ENCODE assay signal across 16 mouse cellular contexts in genomic region chr15:12614011-12614410, GRCm38 (mm10).
DNase-seq lines count a peak whose midpoint lies in the region; ATAC-seq and TF ChIP-seq lines count a peak whose summit lies in the region.
"Had no signal": no experiment of that assay in that cellular context is flagged by ENCODE, and none has a peak within 500 bp of the region (broad histone marks: within the 10 kb centered on the region; RNA-seq: fewer than 3 reads in every experiment).

No protein-coding gene starts in this region.

- H3K9me3 ChIP-seq in forebrain, embryonic 15.5 days, result no peaks in the 10 kb centered on the region
- no peaks in the 10 kb centered on the region for H3K9me3 ChIP-seq in forebrain, embryonic 11.5 days (ENCODE audit: control insufficient read depth, low read length)
- H3K9me3 ChIP-seq in hindbrain, postnatal 0 days (ENCODE audit: low read length), result no peaks in the 10 kb centered on the region
- H3K9me3 ChIP-seq in hindbrain, embryonic 14.5 days (ENCODE audit: control insufficient read depth, low read length), result no peaks in the 10 kb centered on the region
- H3K9me3 ChIP-seq in lung, embryonic 14.5 days (ENCODE audit: low read depth, low read length), result no peaks in the 10 kb centered on the region
- H3K9me3 ChIP-seq: embryonic facial prominence, embryonic 12.5 days; heart, embryonic 10.5 days; liver, embryonic 15.5 days; neural tube, embryonic 13.5 days had no signal

- WGBS in forebrain, embryonic 15.5 days, result 29% methylated on average over 9 of the region's 9 CpGs
- 70% methylated on average over 9 of the region's 9 CpGs for WGBS in forebrain, embryonic 11.5 days
- 26% methylated on average over 9 of the region's 9 CpGs for WGBS in hindbrain, postnatal 0 days
- 65% methylated on average over 9 of the region's 9 CpGs for WGBS in hindbrain, embryonic 14.5 days
- 34% methylated on average over 9 of the region's 9 CpGs for WGBS in lung, embryonic 14.5 days

- ATAC-seq in forebrain, embryonic 15.5 days (replicated peaks), result peak; percentile 33; the same call in 1 of the 2 replicates
- ATAC-seq in forebrain, embryonic 11.5 days (replicated peaks; ENCODE audit: low FRiP score), result no peak
- no peak for ATAC-seq in hindbrain, postnatal 0 days
- ATAC-seq in hindbrain, embryonic 14.5 days (ENCODE audit: low FRiP score), result no peak
- no peak for ATAC-seq in lung, embryonic 14.5 days (ENCODE audit: insufficient read depth)

- H3K9ac ChIP-seq in forebrain, embryonic 15.5 days (replicated peaks), result no peak overlapping the region
- no peak overlapping the region for H3K9ac ChIP-seq in forebrain, embryonic 11.5 days (ENCODE audit: low read length)
- H3K9ac ChIP-seq in hindbrain, postnatal 0 days (replicated peaks; ENCODE audit: low read length), result no peak overlapping the region
- H3K9ac ChIP-seq in hindbrain, embryonic 14.5 days, result no peak overlapping the region
- H3K9ac ChIP-seq in lung, embryonic 14.5 days, result no peak overlapping the region
- H3K9ac ChIP-seq: embryonic facial prominence, embryonic 12.5 days; liver, embryonic 15.5 days; neural tube, embryonic 13.5 days had no signal

- TF ChIP-seq CTCF in hindbrain, postnatal 0 days (IDR thresholded peaks at IDR 0.05; ENCODE audit: low read depth), result no peak
- TF ChIP-seq CTCF in lung, embryonic 14.5 days (IDR thresholded peaks at IDR 0.05; ENCODE audit: low read depth), result no peak

- no peak overlapping the region for H3K4me3 ChIP-seq in forebrain, embryonic 15.5 days
- H3K4me3 ChIP-seq in forebrain, embryonic 11.5 days (ENCODE audit: low read depth, low read length), result no peak overlapping the region
- no peak overlapping the region for H3K4me3 ChIP-seq in hindbrain, postnatal 0 days (ENCODE audit: low read length)
- no peak overlapping the region for H3K4me3 ChIP-seq in hindbrain, embryonic 14.5 days (replicated peaks; ENCODE audit: low read length)
- H3K4me3 ChIP-seq in lung, embryonic 14.5 days (ENCODE audit: low read depth, low read length), result no peak overlapping the region
- H3K4me3 ChIP-seq: embryonic facial prominence, embryonic 12.5 days; heart, embryonic 10.5 days; liver, embryonic 15.5 days; neural tube, embryonic 13.5 days had no signal

- DNase-seq in forebrain, embryonic 11.5 days (ENCODE audit: low spot score), result no peak
- DNase-seq in hindbrain, postnatal 0 days (ENCODE audit: low spot score), result peak; percentile 38
- DNase-seq in hindbrain, embryonic 14.5 days (ENCODE audit: low spot score), result no peak
- peak; percentile 54 for DNase-seq in lung, embryonic 14.5 days
- no peak for DNase-seq in lung, postnatal 36 days
- peak; percentile 14 to 31 for DNase-seq in layer of hippocampus, postnatal 10 days (ENCODE audit: low spot score in 2 of 2)
- DNase-seq in T-cell, adult 2 months (ENCODE audit: low spot score), result no peak
- DNase-seq: adrenal gland, adult 2 months; cerebellum, postnatal 36 days; kidney, postnatal 14 days; thymus, adult 18-20 months had no signal

- no peaks in the 10 kb centered on the region for H3K27me3 ChIP-seq in forebrain, embryonic 15.5 days
- no peaks in the 10 kb centered on the region for H3K27me3 ChIP-seq in forebrain, embryonic 11.5 days (ENCODE audit: control insufficient read depth, insufficient read depth, low read length)
- no peaks in the 10 kb centered on the region for H3K27me3 ChIP-seq in hindbrain, postnatal 0 days (ENCODE audit: insufficient read depth, low read length)
- H3K27me3 ChIP-seq in hindbrain, embryonic 14.5 days (ENCODE audit: control insufficient read depth, insufficient read depth, low read length), result no peaks in the 10 kb centered on the region
- H3K27me3 ChIP-seq in lung, embryonic 14.5 days (ENCODE audit: insufficient read depth, low read length), result no peaks in the 10 kb centered on the region
- H3K27me3 ChIP-seq: embryonic facial prominence, embryonic 12.5 days; liver, embryonic 15.5 days; neural tube, embryonic 13.5 days had no signal

- no peak overlapping the region; the same call in 1 of the 2 replicates for H3K27ac ChIP-seq in forebrain, embryonic 15.5 days (replicated peaks)
- no peak overlapping the region for H3K27ac ChIP-seq in forebrain, embryonic 11.5 days (ENCODE audit: low read depth, low read length)
- H3K27ac ChIP-seq in hindbrain, postnatal 0 days, result no peak overlapping the region
- no peak overlapping the region for H3K27ac ChIP-seq in hindbrain, embryonic 14.5 days
- H3K27ac ChIP-seq in lung, embryonic 14.5 days (ENCODE audit: low read depth), result no peak overlapping the region
- H3K27ac ChIP-seq: embryonic facial prominence, embryonic 12.5 days; heart, embryonic 10.5 days; liver, embryonic 15.5 days; neural tube, embryonic 13.5 days had no signal

- peaks cover 12% of the 10 kb centered on the region for H3K4me1 ChIP-seq in forebrain, embryonic 15.5 days
- H3K4me1 ChIP-seq in forebrain, embryonic 11.5 days (replicated peaks; ENCODE audit: control insufficient read depth, insufficient read depth, low read length), result no peaks in the 10 kb centered on the region
- H3K4me1 ChIP-seq in hindbrain, postnatal 0 days (ENCODE audit: insufficient read depth, low read length), result no peaks in the 10 kb centered on the region
- no peaks in the 10 kb centered on the region for H3K4me1 ChIP-seq in hindbrain, embryonic 14.5 days (replicated peaks; ENCODE audit: control insufficient read depth, insufficient read depth, low read length)
- H3K4me1 ChIP-seq in lung, embryonic 14.5 days (ENCODE audit: insufficient read depth), result peaks cover 21% of the 10 kb centered on the region; the same call in 1 of the 2 replicates
- H3K4me1 ChIP-seq: embryonic facial prominence, embryonic 12.5 days; neural tube, embryonic 13.5 days had no signal

- no peaks in the 10 kb centered on the region for H3K36me3 ChIP-seq in forebrain, embryonic 15.5 days
- no peaks in the 10 kb centered on the region for H3K36me3 ChIP-seq in forebrain, embryonic 11.5 days (ENCODE audit: control insufficient read depth, insufficient read depth, low read length)
- H3K36me3 ChIP-seq in hindbrain, postnatal 0 days (ENCODE audit: insufficient read depth, low read length), result no peaks in the 10 kb centered on the region
- H3K36me3 ChIP-seq in hindbrain, embryonic 14.5 days (replicated peaks; ENCODE audit: control insufficient read depth, insufficient read depth), result no peaks in the 10 kb centered on the region
- H3K36me3 ChIP-seq in lung, embryonic 14.5 days (ENCODE audit: insufficient read depth), result no peaks in the 10 kb centered on the region
- H3K36me3 ChIP-seq: embryonic facial prominence, embryonic 12.5 days; heart, embryonic 10.5 days; liver, embryonic 15.5 days; neural tube, embryonic 13.5 days had no signal

- no peak overlapping the region for H3K4me2 ChIP-seq in forebrain, embryonic 15.5 days (replicated peaks)
- H3K4me2 ChIP-seq in forebrain, embryonic 11.5 days (ENCODE audit: low read depth, low read length, severe bottlenecking), result no peak overlapping the region
- H3K4me2 ChIP-seq in hindbrain, postnatal 0 days (ENCODE audit: low read depth, low read length), result no peak overlapping the region
- no peak overlapping the region for H3K4me2 ChIP-seq in hindbrain, embryonic 14.5 days (replicated peaks)
- no peak overlapping the region for H3K4me2 ChIP-seq in lung, embryonic 14.5 days
- H3K4me2 ChIP-seq: embryonic facial prominence, embryonic 12.5 days; liver, embryonic 15.5 days; neural tube, embryonic 13.5 days had no signal

Comparison
In these comparisons a context has a peak if more than half of its experiments do, and no peak if none do; other contexts are left out.
1. DNase-seq: peak in hindbrain, postnatal 0 days (single experiment), lung, embryonic 14.5 days (single experiment) and layer of hippocampus, postnatal 10 days (2 of 2); none in forebrain, embryonic 11.5 days (single experiment), hindbrain, embryonic 14.5 days (single experiment), lung, postnatal 36 days (single experiment) and T-cell, adult 2 months (single experiment).